Mouse (Mus musculus): ENCODE measurements around the gene B230118H07Rik. TPM values are rescaled to one million over a fixed set of nuclear protein-coding genes. Genes with fewer than 3 reads are reported as not detected.
A peak's percentile ranks its signal among the peaks of the same experiment; 100 is the strongest.
"Not testable (repeated sequence)": the region's sequence is repeated elsewhere in the genome, so short reads cannot be mapped to it uniquely, and the experiment has no call there.

B230118H07Rik gene
- total RNA-seq, 2 experiments from 2014 or later, result 24.7 to 28.3 TPM

DNA sequence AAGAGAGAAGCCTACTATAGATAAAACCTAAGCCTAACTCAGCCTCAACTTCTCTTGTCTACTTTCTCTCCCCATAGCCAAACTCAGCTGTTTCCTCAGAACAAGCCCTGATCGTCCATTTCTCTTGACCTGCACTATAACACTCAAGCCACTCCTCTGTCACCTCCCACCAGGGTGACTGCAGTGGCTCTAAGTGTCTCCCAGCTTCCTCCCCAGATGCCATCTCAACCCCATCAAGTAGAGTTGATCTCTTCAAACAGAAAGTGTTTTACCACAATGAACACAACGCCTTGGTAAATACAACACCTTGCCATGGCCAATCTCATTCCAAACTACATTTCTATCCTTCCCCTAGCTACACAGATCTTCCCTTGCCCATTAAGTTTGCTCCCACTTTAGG lies 99.2 kb downstream of the B230118H07Rik start:
- DNase-seq (ENCODE audit: low spot score in 2 of 2), result no peak
- intact Hi-C loops (cut with DNase I), result no loop called here

- intact Hi-C loops (cut with DNase I), result no loop called here
- DNase-seq (ENCODE audit: low spot score in 2 of 2), result no peak
These were observed 100.5 kb downstream of the B230118H07Rik start for GRCm38 (mm10) chr2:101548866-101549265.

DNA sequence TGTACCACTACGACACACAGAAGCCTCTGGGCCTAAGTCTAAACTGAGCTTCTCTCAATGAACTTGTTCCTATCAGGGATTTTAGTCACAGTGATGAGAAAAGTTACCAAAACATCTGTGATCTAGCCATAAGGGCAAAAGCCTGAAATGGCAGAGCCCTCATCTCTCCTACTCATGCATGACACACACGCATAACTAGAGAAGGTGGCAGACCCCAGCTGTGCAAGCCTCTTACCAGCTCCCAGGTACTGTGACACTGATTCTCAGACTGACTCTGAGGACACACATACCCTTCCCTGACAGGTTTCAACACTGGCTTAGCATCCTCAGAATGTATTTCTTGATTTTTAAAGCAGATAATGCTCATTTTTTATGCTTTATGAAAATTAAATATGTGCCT lies 103.7 kb downstream of the B230118H07Rik start:
- DNase-seq (ENCODE audit: low spot score in 2 of 2), result no peak
- intact Hi-C loops (cut with DNase I), result no loop called here

GRCm38 (mm10) chr2:101543704-101544417 lies 105.5 kb downstream of the B230118H07Rik start:
- intact Hi-C loops (cut with DNase I), result no loop called here
- DNase-seq (ENCODE audit: low spot score in 2 of 2), result peak in 1 of 2 experiments; percentile 10

GRCm38 (mm10) chr2:101536887-101537286 lies 112.4 kb downstream of the B230118H07Rik start:
- intact Hi-C loops (cut with DNase I); DNase-seq (ENCODE audit: low spot score in 2 of 2): not testable (repeated sequence)

DNA sequence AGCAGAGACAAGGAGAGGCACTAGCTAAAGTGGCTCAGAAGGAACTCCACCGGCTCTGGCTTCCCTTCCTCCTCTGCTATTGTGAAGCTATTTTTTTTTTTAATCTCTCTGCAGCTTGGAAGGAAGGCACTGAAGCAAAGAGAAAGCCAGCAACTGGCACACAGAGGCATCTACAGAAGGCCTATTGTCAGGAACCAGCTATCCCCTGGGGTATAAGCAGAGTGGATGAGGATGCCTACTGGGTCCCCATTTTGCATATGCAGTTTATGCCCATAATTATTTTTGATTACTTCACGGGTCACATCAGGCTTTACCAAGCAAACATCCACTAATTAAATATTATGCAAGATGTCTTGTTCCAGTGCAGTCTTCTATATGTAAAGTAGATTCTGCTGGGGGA lies 115.6 kb downstream of the B230118H07Rik start:
- intact Hi-C loops (cut with DNase I), result no loop called here
- DNase-seq (ENCODE audit: low spot score in 2 of 2), result no peak

DNA sequence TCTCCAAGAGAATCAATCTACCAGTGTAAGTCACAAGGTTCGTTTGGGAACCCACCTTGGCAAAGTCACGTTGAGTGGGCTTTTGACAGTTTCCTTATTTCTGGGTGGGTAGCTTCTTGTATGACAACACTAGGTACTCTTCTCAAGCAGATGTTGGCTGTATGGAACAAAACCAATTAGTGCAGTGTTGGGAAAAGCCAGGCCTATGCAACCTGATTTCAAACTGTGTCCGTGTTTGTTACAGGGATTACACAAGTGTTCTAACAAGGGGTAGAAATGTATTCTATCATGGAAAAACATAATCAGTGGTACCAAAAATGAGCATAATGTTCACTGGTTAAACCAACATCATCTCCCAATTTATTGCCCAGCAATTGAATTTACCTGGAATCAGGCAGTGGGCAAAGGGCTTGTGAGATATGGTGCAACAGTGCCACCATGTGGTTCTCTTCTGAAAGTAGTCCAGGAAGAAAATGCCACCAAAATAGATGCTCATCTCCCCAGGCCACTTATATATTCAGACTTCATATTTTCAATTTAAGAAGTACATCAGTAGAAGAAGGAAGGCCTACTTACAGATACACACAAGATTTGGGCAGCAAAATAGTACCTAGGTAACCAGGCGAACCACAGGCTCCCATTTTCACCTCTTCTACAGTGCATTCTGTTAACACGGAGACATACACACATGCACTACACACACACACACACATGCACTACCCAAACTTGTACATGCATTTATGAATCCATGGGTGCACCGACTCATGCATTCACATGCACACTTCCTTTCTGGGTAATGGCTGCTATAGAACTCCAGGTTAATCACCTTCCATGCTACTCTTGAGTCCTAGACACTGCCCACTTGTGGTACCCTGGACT lies 123.6 kb downstream of the B230118H07Rik start:
- intact Hi-C loops (cut with DNase I), result no loop called here
- peak; percentile 67 to 82 for DNase-seq (ENCODE audit: low spot score in 2 of 2)

DNA sequence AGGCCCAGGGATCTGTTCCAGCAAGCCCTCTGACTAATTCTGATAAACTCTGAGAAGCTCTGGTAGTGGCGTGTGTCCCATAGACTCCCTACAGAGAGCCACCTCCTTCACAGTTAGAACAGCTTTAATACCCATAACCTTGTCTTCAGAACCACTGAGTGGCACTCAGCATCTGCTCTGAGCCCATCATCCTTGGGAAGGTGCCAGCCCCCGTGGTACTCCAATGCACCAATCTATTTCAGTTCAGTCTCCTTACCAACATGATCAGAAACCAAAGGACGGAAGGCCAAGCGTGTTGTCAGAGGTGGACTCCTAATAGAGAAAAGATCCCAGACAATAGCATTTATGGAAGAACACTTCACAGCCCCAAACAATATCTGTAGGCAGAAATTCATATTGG lies 124.2 kb downstream of the B230118H07Rik start:
- no peak for DNase-seq (ENCODE audit: low spot score in 2 of 2)
- intact Hi-C loops (cut with DNase I), result no loop called here

- no peak for DNase-seq (ENCODE audit: low spot score in 2 of 2)
- intact Hi-C loops (cut with DNase I), result no loop called here
These were observed 128.8 kb downstream of the B230118H07Rik start for GRCm38 (mm10) chr2:101520503-101520902.

DNA sequence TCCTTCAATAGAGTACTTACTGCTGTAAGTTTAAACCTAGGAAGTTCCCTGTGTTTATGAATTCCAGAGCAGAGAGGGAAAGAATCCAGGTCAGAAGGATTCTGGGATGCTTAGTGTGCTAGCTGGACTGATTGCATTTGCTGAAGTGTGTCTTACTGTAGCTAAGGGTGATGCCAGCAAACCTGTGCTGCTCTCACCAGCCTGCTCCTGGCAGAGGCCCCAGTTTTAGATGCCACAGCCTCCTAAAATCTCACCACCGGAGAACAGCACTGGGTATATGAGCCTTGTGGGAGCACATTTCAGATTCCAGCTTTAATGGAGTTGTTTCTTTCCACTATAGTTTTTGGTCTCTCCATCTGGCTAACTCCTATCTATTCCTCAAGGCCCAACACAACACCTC lies 129.4 kb downstream of the B230118H07Rik start:
- DNase-seq (ENCODE audit: low spot score in 2 of 2), result peak in 1 of 2 experiments; percentile 25
- intact Hi-C loops (cut with DNase I), result no loop called here

Other genes with a start within 250 kb of the B230118H07Rik start
- not detected for gene Rag2, start 24.8 kb downstream of the B230118H07Rik start, total RNA-seq (2021)
- under 1 TPM; 0.18 to 0.37 TPM for gene Rag1, start within 50 bp of the B230118H07Rik start, total RNA-seq (2021)
- 10 to 100 TPM in 1 of 2 experiments, 1 to 10 TPM in 1; 9.9 to 11.7 TPM for gene Traf6, start 28.9 kb upstream of the B230118H07Rik start, total RNA-seq (2021)
- gene Prr5l, start 233.5 kb upstream of the B230118H07Rik start, total RNA-seq (2021), result 1 to 10 TPM; 7.7 to 7.8 TPM
- 10 to 100 TPM; 33.9 to 38.1 TPM for gene Commd9, start 236.7 kb upstream of the B230118H07Rik start, total RNA-seq (2021)